Mouse (Mus musculus) CH12.LX (cell line): ENCODE measurements around the gene Gm20388. TPM values are rescaled to one million over a fixed set of nuclear protein-coding genes. Genes with fewer than 3 reads are reported as not detected.

Source experiments
- DNase-seq: peaks from one replicate; pipeline ENCODE4 v3.0.0-alpha.2; 2013; ENCODE audit errors: extremely low read depth
- H3K27ac ChIP-seq: 2 replicates; pipeline ENCODE4 v1.5.1; 2012; ENCODE audit warnings: low read depth, mild to moderate bottlenecking, control low read depth, moderate library complexity; ENCODE audit not compliant: insufficient read depth
- H3K27me3 ChIP-seq: replicated peaks from 2 replicates; pipeline ENCODE3; 2012; ENCODE audit warnings: inconsistent platforms
- H3K36me3 ChIP-seq, 2 experiments: replicated peaks in 1 of 2; 2 replicates each; pipeline versions ENCODE3 to v1.6.1; 2012; ENCODE audit warnings: inconsistent platforms in 1 of 2, low read length in 1 of 2, mild to moderate bottlenecking in 1 of 2, mixed read lengths in 1 of 2, moderate library complexity in 1 of 2; ENCODE audit not compliant: control insufficient read depth in 1 of 2, insufficient read depth in 1 of 2
- H3K4me1 ChIP-seq, 2 experiments: 2 replicates each; pipeline ENCODE4 v1.6.1; 2012; ENCODE audit warnings: inconsistent platforms in 1 of 2, moderate library complexity in 1 of 2; ENCODE audit not compliant: insufficient read depth in 2 of 2, control insufficient read depth in 1 of 2
- H3K4me2 ChIP-seq: 2 replicates; pipeline ENCODE4 v1.6.1; 2012; ENCODE audit warnings: low read depth, mild to moderate bottlenecking, control low read depth; ENCODE audit not compliant: poor library complexity, insufficient read depth, severe bottlenecking
- H3K4me3 ChIP-seq, 3 experiments: fragments of 150-350 bp in 1 of 3; sonication (generic) in 1 of 3; replicated peaks in 1 of 3; 2 replicates each; pipeline versions ENCODE3 to v1.5.1; 2011 to 2012; ENCODE audit warnings: low read depth in 2 of 3, low read length in 2 of 3, mild to moderate bottlenecking in 2 of 3, moderate library complexity in 2 of 3, control low read depth in 1 of 3, improper control_type of control experiment in 1 of 3, inconsistent platforms in 1 of 3, mixed read lengths in 1 of 3; ENCODE audit not compliant: poor library complexity in 1 of 3
- H3K79me2 ChIP-seq: replicated peaks from 2 replicates; pipeline ENCODE4 v1.6.1; 2012; ENCODE audit warnings: mild to moderate bottlenecking, moderate library complexity; ENCODE audit not compliant: control insufficient read depth, poor library complexity, insufficient read depth, severe bottlenecking; ENCODE audit errors: extremely low read depth
- H3K9ac ChIP-seq: 2 replicates; pipeline ENCODE4 v1.6.1; 2012; ENCODE audit warnings: low read depth, mild to moderate bottlenecking, control low read depth, moderate library complexity; ENCODE audit not compliant: insufficient read depth
- H3K9me3 ChIP-seq: replicated peaks from 2 replicates; pipeline ENCODE3; 2012; ENCODE audit warnings: low read length, inconsistent platforms, mixed read lengths
- BHLHE40 ChIP-seq: IDR thresholded peaks from 2 replicates; pipeline ENCODE4 v1.6.1; 2011; ENCODE audit warnings: mild to moderate bottlenecking, low read depth, low read length, improper control_type of control experiment
- CHD2 ChIP-seq: IDR thresholded peaks from 2 replicates; pipeline ENCODE4 v1.6.1; 2011; ENCODE audit warnings: low read length, improper control_type of control experiment
- CTCF ChIP-seq, 2 experiments: IDR thresholded peaks in 1 of 2; conservative IDR thresholded peaks in 1 of 2; 2 replicates each; pipeline ENCODE4 v1.5.1; 2011 to 2012; ENCODE audit warnings: low read depth in 2 of 2, low read length in 2 of 2, improper control_type of control experiment in 1 of 2, inconsistent platforms in 1 of 2, mild to moderate bottlenecking in 1 of 2, moderate library complexity in 1 of 2
- E2F4 ChIP-seq: IDR thresholded peaks from 2 replicates; pipeline ENCODE4 v1.6.1; 2011; ENCODE audit warnings: low read depth, low read length, improper control_type of control experiment; ENCODE audit not compliant: insufficient replicate concordance
- EP300 ChIP-seq: IDR thresholded peaks from 2 replicates; pipeline ENCODE4 v1.6.1; 2011; ENCODE audit warnings: low read length, improper control_type of control experiment
- ETS1 ChIP-seq: conservative IDR thresholded peaks from 2 replicates; pipeline ENCODE4 v1.6.1; 2012; ENCODE audit warnings: low read depth, mild to moderate bottlenecking, inconsistent platforms, low read length, improper control_type of control experiment, moderate library complexity
- GABPA ChIP-seq: IDR thresholded peaks from 2 replicates; pipeline ENCODE4 v1.6.1; 2012; ENCODE audit warnings: low read depth, low read length, improper control_type of control experiment, inconsistent platforms; ENCODE audit not compliant: insufficient replicate concordance
- HCFC1 ChIP-seq: IDR thresholded peaks from 2 replicates; pipeline ENCODE4 v1.6.1; 2012; ENCODE audit warnings: low read depth, mild to moderate bottlenecking, inconsistent platforms, low read length, improper control_type of control experiment
- IRF4 ChIP-seq: IDR thresholded peaks from 2 replicates; pipeline ENCODE4 v1.6.1; 2014; ENCODE audit warnings: low read depth, mild to moderate bottlenecking, inconsistent platforms, low read length, improper control_type of control experiment
- JUN ChIP-seq: IDR thresholded peaks from 2 replicates; pipeline ENCODE4 v1.6.1; 2011; ENCODE audit warnings: low read depth, mild to moderate bottlenecking, low read length, improper control_type of control experiment, moderate library complexity; ENCODE audit not compliant: insufficient read depth
- KAT2A ChIP-seq: IDR thresholded peaks from 2 replicates; pipeline ENCODE4 v1.6.1; 2012; ENCODE audit warnings: low read length, improper control_type of control experiment, inconsistent platforms; ENCODE audit not compliant: insufficient replicate concordance
- MAX ChIP-seq: IDR thresholded peaks from 2 replicates; pipeline ENCODE4 v1.6.1; 2011; ENCODE audit warnings: low read length, improper control_type of control experiment
- MYC ChIP-seq: IDR thresholded peaks from 2 replicates; pipeline ENCODE4 v1.6.1; 2011; ENCODE audit warnings: low read depth, mild to moderate bottlenecking, improper control_type of control experiment, low read length
- NELFE ChIP-seq: IDR thresholded peaks from 2 replicates; pipeline ENCODE4 v1.6.1; 2011; ENCODE audit warnings: low read depth, low read length, improper control_type of control experiment
- PAX5 ChIP-seq: IDR thresholded peaks from 2 replicates; pipeline ENCODE4 v1.6.1; 2012; ENCODE audit warnings: low read length, inconsistent platforms, mixed read lengths
- RAD21 ChIP-seq: IDR thresholded peaks from 2 replicates; pipeline ENCODE4 v1.6.1; 2011; ENCODE audit warnings: low read depth, mild to moderate bottlenecking, low read length, improper control_type of control experiment, moderate library complexity
- SIN3A ChIP-seq: IDR thresholded peaks from 2 replicates; pipeline ENCODE4 v1.6.1; 2012; ENCODE audit warnings: low read length, improper control_type of control experiment, inconsistent platforms
- TBP ChIP-seq: conservative IDR thresholded peaks from 2 replicates; pipeline ENCODE4 v1.6.1; 2011; ENCODE audit warnings: low read depth, low read length, improper control_type of control experiment
- TCF12 ChIP-seq: IDR thresholded peaks from 2 replicates; pipeline ENCODE4 v1.6.1; 2014; ENCODE audit warnings: low read depth, mild to moderate bottlenecking, inconsistent platforms, low read length, improper control_type of control experiment
- USF1 ChIP-seq: IDR thresholded peaks from 2 replicates; pipeline ENCODE4 v1.6.1; 2014; ENCODE audit warnings: low read depth, mild to moderate bottlenecking, inconsistent platforms, low read length, improper control_type of control experiment
- USF2 ChIP-seq: conservative IDR thresholded peaks from 2 replicates; pipeline ENCODE4 v1.6.1; 2011; ENCODE audit warnings: low read depth, low read length, improper control_type of control experiment
- ZC3H11A ChIP-seq: IDR thresholded peaks from 2 replicates; pipeline ENCODE4 v1.6.1; 2012; ENCODE audit warnings: low read depth, mild to moderate bottlenecking, inconsistent platforms, low read length, improper control_type of control experiment
- ZKSCAN1 ChIP-seq: IDR thresholded peaks from 2 replicates; pipeline ENCODE4 v1.6.1; 2012; ENCODE audit warnings: low read depth, inconsistent platforms, low read length, improper control_type of control experiment, borderline replicate concordance
- ZMIZ1 ChIP-seq: IDR thresholded peaks from 2 replicates; pipeline ENCODE4 v1.6.1; 2012; ENCODE audit warnings: low read depth, mild to moderate bottlenecking, inconsistent platforms, low read length, improper control_type of control experiment
- dilution Hi-C: fragments of 300-500 bp; cut with MboI; formaldehyde crosslinking; loops from 2 replicates; pipeline ENCODE4 v1.14.3; 2020; ENCODE audit warnings: low sequenced_read_pairs; ENCODE audit not compliant: extremely low pct_unique_long_range_greater_than_20kb, extremely low pct_ligation_motif_present
- in situ Hi-C: fragments of 300-500 bp; cut with MboI; formaldehyde crosslinking; loops from 3 replicates; pipeline ENCODE4 v1.14.3; 2019; ENCODE audit warnings: low sequenced_read_pairs, low pct_ligation_motif_present, low pct_unique_long_range_greater_than_20kb, mixed read lengths
- polyA plus RNA-seq: library from polyadenylated mRNA; unstranded; fragments of >175 nt; gene quantifications from 2 replicates; pipeline ENCODE4 v1.2.1, GENCODE M21; 2012; ENCODE audit warnings: low read depth; ENCODE audit not compliant: insufficient read length
- total RNA-seq, 2 experiments: library from RNA; depleted of rRNA; stranded (reverse); fragments of 300-350 nt in 1 of 2; fragments of >200 nt in 1 of 2; gene quantifications; 2 replicates each; pipeline ENCODE4 v1.2.3; 2012 to 2014

Gene Gm20388
- total and polyA plus RNA-seq, 3 experiments = 14.8 to 26.3 (median 22.2) TPM

- Histone ChIP-seq H3K9me3 (no peaks in the 10 kb centered on the region), H3K36me3 (no peaks in the 10 kb centered on the region), H3K27me3 (peaks cover 85% of the 10 kb centered on the region), H3K4me3 (no peak overlapping the region), H3K79me2 (no peaks in the 10 kb centered on the region), H3K9ac (no peak overlapping the region), H3K4me1 (peaks cover 5 to 12% of the 10 kb centered on the region in 2 experiments), H3K4me2 (no peak overlapping the region), H3K27ac (no peak overlapping the region)
- no peak for TF ChIP-seq MAX
- TF ChIP-seq BHLHE40 = no peak
- no peak for TF ChIP-seq EP300
- no peak for TF ChIP-seq CHD2
- no peak for TF ChIP-seq TBP
- TF ChIP-seq JUN = no peak
- TF ChIP-seq USF1 = no peak
- TF ChIP-seq KAT2A = no peak
- no peak for TF ChIP-seq RAD21
- no peak for TF ChIP-seq NELFE
- no peak for TF ChIP-seq MYC
- no peak for TF ChIP-seq HCFC1
- no peak for TF ChIP-seq E2F4
- TF ChIP-seq PAX5 = no peak
- no peak for TF ChIP-seq USF2
- TF ChIP-seq SIN3A = no peak
- no peak for TF ChIP-seq GABPA
- no peak for TF ChIP-seq TCF12
- DNase-seq = no peak
- in situ Hi-C loops (loop anchor here (5.0 kb wide), 1 partner anchor 279 kb away; no protein-coding TSS in a partner anchor), dilution Hi-C loops (no loop called here)
Observed at GRCm38 (mm10) chr8:121391254-121391653, 1480.6 kb downstream of the Gm20388 start.

- dilution Hi-C loops = no loop called here
Observed at GRCm38 (mm10) chr8:121391771-121392170, 1481.1 kb downstream of the Gm20388 start.

More at GRCm38 (mm10) chr8:121391771-121392170, 1481.1 kb downstream of the Gm20388 start:
- no peaks in the 10 kb centered on the region for H3K36me3 ChIP-seq
- peaks cover 91% of the 10 kb centered on the region for H3K27me3 ChIP-seq
- no peak overlapping the region for H3K4me3 ChIP-seq
- H3K9me3 ChIP-seq = no peaks in the 10 kb centered on the region
- in situ Hi-C loops = loop anchor here (5.0 kb wide), 1 partner anchor 279 kb away; no protein-coding TSS in a partner anchor
- no peak overlapping the region for H3K9ac ChIP-seq
- TF ChIP-seq IRF4 (no peak), ZC3H11A (no peak), ZMIZ1 (no peak), NELFE (no peak), CTCF (conservative IDR thresholded peaks at IDR 0.05 in 1 of 2, IDR thresholded peaks at IDR 0.05 in 1 of 2; ENCODE audit: low read depth in 2 of 2, low read length in 2 of 2) (no peak), TBP (no peak), ZKSCAN1 (no peak), E2F4 (no peak), PAX5 (no peak), ETS1 (no peak), MYC (no peak)
- no peaks in the 10 kb centered on the region for H3K79me2 ChIP-seq
- no peak overlapping the region for H3K4me2 ChIP-seq
- H3K27ac ChIP-seq = no peak overlapping the region
- peaks cover 4 to 12% of the 10 kb centered on the region in 2 experiments for H3K4me1 ChIP-seq
- DNase-seq = no peak
